ENCODE assay signal across 7 mouse cellular contexts in genomic region chr5:125176864-125177263, GRCm38 (mm10). TPM values are rescaled to one million over a fixed set of nuclear protein-coding genes. Genes with fewer than 3 reads are reported as not detected.
DNase-seq lines count a peak whose midpoint lies in the region; ATAC-seq and TF ChIP-seq lines count a peak whose summit lies in the region.

No protein-coding gene starts in this region.

- H3K27ac ChIP-seq in lung, embryonic 16.5 days (ENCODE audit: low read length), result peak overlapping the region; percentile 98
- H3K27ac ChIP-seq in small intestine, adult 2 months (ENCODE audit: insufficient read depth, low read depth, low read length), result no peak overlapping the region

- 0 out of 2 replicates have a peak, but pooled peaks have one; percentile 18 for ATAC-seq in lung, embryonic 16.5 days (ENCODE audit: low read depth)

- H3K4me2 ChIP-seq in lung, embryonic 16.5 days (ENCODE audit: low read depth, low read length), result peak overlapping the region; percentile 96

- no peak for TF ChIP-seq POLR2A in small intestine, adult 2 months (IDR thresholded peaks at IDR 0.05; ENCODE audit: low read depth, low read length)

- no peaks in the 10 kb centered on the region for H3K36me3 ChIP-seq in lung, embryonic 16.5 days (ENCODE audit: control insufficient read depth, insufficient read depth, low read length)
- no peaks in the 10 kb centered on the region for H3K36me3 ChIP-seq in small intestine, adult 2 months (ENCODE audit: control insufficient read depth, insufficient read depth, low read length)

- 18% methylated on average over 12 of the region's 12 CpGs for WGBS in lung, embryonic 16.5 days
- 45% methylated on average over 12 of the region's 12 CpGs for WGBS in small intestine, adult 2 months

- H3K27me3 ChIP-seq in lung, embryonic 16.5 days (ENCODE audit: control insufficient read depth, insufficient read depth, low read depth, low read length), result no peaks in the 10 kb centered on the region
- H3K27me3 ChIP-seq in small intestine, adult 2 months (ENCODE audit: control insufficient read depth, insufficient read depth, low read length), result no peaks in the 10 kb centered on the region

- peaks cover 64% of the 10 kb centered on the region for H3K4me1 ChIP-seq in lung, embryonic 16.5 days (replicated peaks; ENCODE audit: control insufficient read depth, insufficient read depth, low read length)
- H3K4me1 ChIP-seq in small intestine, adult 2 months (ENCODE audit: control insufficient read depth, insufficient read depth, insufficient read length, low read length), result peaks cover 29% of the 10 kb centered on the region

- peak overlapping the region; percentile 80 for H3K9ac ChIP-seq in lung, embryonic 16.5 days (ENCODE audit: low read length)

- no peak for TF ChIP-seq CTCF in small intestine, adult 2 months (IDR thresholded peaks at IDR 0.05; ENCODE audit: extremely low read depth, insufficient read length, insufficient replicate concordance, low read depth, low read length)

- H3K9me3 ChIP-seq in lung, embryonic 16.5 days (ENCODE audit: control insufficient read depth, low read length), result no peaks in the 10 kb centered on the region

- peak overlapping the region; percentile 62 for H3K4me3 ChIP-seq in lung, embryonic 16.5 days (ENCODE audit: low read length)
- H3K4me3 ChIP-seq in small intestine, adult 2 months (ENCODE audit: low read depth, low read length), result peak overlapping the region; percentile 94

- peak; percentile 75 for DNase-seq in adrenal gland, postnatal 14 days
- peak; percentile 75 to 78 for DNase-seq in cerebellum, postnatal 10 days
- peak; percentile 52 for DNase-seq in heart, postnatal 4 days
- DNase-seq in layer of hippocampus, adult 9-11 months, result peak; percentile 75
- DNase-seq in yolk sac, embryonic 10.5 days (ENCODE audit: low spot score), result no peak

RNA-seq across cellular contexts. Expression of gene Ncor2, which starts 2.2 kb away (rescaled TPM):
- 165 and 192 TPM in 2 replicates for total RNA-seq in adrenal gland, postnatal 14 days (2021)
- 100 to 1,000 TPM; 104 to 112 TPM for total RNA-seq in heart, postnatal 4 days (2021)
- polyA plus RNA-seq in lung, embryonic 16.5 days (2015; fragmentation: Nextera tagmentation; extraction: Ambion mirVana), result 20.3 and 27.3 TPM in 2 replicates
- polyA plus RNA-seq in small intestine, adult 2 months (2012; rRNA removed), result 43.2 and 49.9 TPM in 2 replicates
